Mouse (Mus musculus) liver, postnatal 0 days (tissue): ENCODE measurements around the gene Fto. TPM values are rescaled to one million over a fixed set of nuclear protein-coding genes. Genes with fewer than 3 reads are reported as not detected.

ENCODE experiments used
- ATAC-seq: fragments of 200-750 bp; cut with Nextera tagmentation; 2 replicates; pipeline ENCODE4 v1.8.0; 2017; ENCODE audit warnings: mild to moderate bottlenecking, moderate library complexity
- DNase-seq: peaks from one replicate; pipeline ENCODE4 v3.0.0-alpha.2; 2016
- H3K27ac ChIP-seq: fragments of 300-500 bp; sonication (generic); 2 replicates; pipeline ENCODE4 v1.5.1; 2014; ENCODE audit warnings: antibody characterized with exemption, moderate library complexity, mild to moderate bottlenecking, low read depth
- H3K27me3 ChIP-seq: fragments of 300-500 bp; sonication (generic); 2 replicates; pipeline ENCODE4 v1.6.1; 2014; ENCODE audit warnings: low read length, control low read depth, mixed read lengths; ENCODE audit not compliant: insufficient read depth
- H3K36me3 ChIP-seq: fragments of 300-500 bp; sonication (generic); replicated peaks from 2 replicates; pipeline ENCODE4 v1.6.1; 2014; ENCODE audit warnings: mild to moderate bottlenecking, control low read depth, low read length, moderate library complexity, mixed read lengths; ENCODE audit not compliant: insufficient read depth
- H3K4me1 ChIP-seq: fragments of 300-500 bp; sonication (generic); 2 replicates; pipeline ENCODE4 v1.6.1; 2014; ENCODE audit warnings: antibody characterized with exemption, mild to moderate bottlenecking, control low read depth; ENCODE audit not compliant: insufficient read depth
- H3K4me2 ChIP-seq: fragments of 300-500 bp; sonication (generic); 2 replicates; pipeline ENCODE4 v1.6.1; 2014; ENCODE audit warnings: low read depth, mild to moderate bottlenecking, low read length, moderate library complexity, mixed read lengths
- H3K4me3 ChIP-seq: fragments of 300-500 bp; sonication (generic); 2 replicates; pipeline ENCODE4 v1.5.1; 2014; ENCODE audit warnings: low read depth, low read length
- H3K9ac ChIP-seq: fragments of 300-500 bp; sonication (generic); replicated peaks from 2 replicates; pipeline ENCODE4 v1.6.1; 2014; ENCODE audit warnings: mild to moderate bottlenecking, moderate library complexity
- H3K9me3 ChIP-seq: fragments of 300-500 bp; sonication (generic); 2 replicates; pipeline ENCODE4 v1.6.1; 2016; ENCODE audit warnings: mild to moderate bottlenecking, control low read depth, low read length, mixed read lengths
- CTCF ChIP-seq: sonication (generic); IDR thresholded peaks from 2 replicates; pipeline ENCODE4 v1.5.1; 2016; ENCODE audit warnings: antibody characterized with exemption, low read depth
- EP300 ChIP-seq: IDR thresholded peaks from 2 replicates; pipeline ENCODE4 v1.6.1; 2016; ENCODE audit warnings: antibody characterized with exemption, low read depth, mild to moderate bottlenecking
- WGBS: fragments of 180-500 bp; shearing (Covaris S2); extraction: QIAGEN DNeasy Blood & Tissue Kit; methylation state at CpG from one replicate; pipeline ENCODE4 v1.1.7; 2014; ENCODE audit not compliant: insufficient replicate concordance; 5-methylcytosine and 5-hydroxymethylcytosine counted together
- polyA plus RNA-seq: library from polyadenylated mRNA; unstranded; fragments of >200 nt; fragmentation: Nextera tagmentation; extraction: Ambion mirVana; gene quantifications from 2 replicates; pipeline ENCODE4 v1.2.1, GENCODE M21; 2015

Fto gene
- polyA plus RNA-seq, 1 experiment from 2014 or later: 10.8 TPM

DNA sequence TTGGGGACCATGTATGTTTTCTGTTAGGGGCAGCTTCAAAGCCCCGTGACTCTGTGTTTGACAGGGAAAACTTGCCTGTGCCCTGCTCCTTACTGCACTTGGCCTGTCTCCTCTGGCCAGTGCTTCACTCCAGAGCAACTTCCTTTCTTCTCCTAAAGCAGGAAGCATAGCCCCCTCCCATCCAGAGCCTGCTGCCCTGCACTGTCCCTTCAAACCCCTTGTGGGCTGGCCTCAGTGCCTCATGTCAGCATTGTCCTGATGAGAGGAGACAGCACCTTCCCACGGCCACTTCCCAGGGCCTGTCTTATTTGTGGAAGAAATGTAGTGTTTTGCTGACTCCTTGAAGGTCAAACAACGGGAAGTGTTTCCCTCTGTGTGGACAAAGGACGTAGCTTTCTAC is 195.0 kb downstream of the Fto start:
- no peak overlapping the region for H3K9ac ChIP-seq
- DNase-seq (no peak), ATAC-seq (no peak)
- TF ChIP-seq CTCF: no peak
- H3K27ac ChIP-seq: no peak overlapping the region
- no peak overlapping the region for H3K4me2 ChIP-seq
- no peaks in the 10 kb centered on the region; the same call in 1 of the 2 replicates for H3K36me3 ChIP-seq
- no peak overlapping the region for H3K4me3 ChIP-seq
- WGBS: 60% methylated on average over 4 of the region's 4 CpGs
- no peaks in the 10 kb centered on the region for H3K9me3 ChIP-seq
- no peaks in the 10 kb centered on the region for H3K27me3 ChIP-seq
- H3K4me1 ChIP-seq: peaks cover 6% of the 10 kb centered on the region

DNA sequence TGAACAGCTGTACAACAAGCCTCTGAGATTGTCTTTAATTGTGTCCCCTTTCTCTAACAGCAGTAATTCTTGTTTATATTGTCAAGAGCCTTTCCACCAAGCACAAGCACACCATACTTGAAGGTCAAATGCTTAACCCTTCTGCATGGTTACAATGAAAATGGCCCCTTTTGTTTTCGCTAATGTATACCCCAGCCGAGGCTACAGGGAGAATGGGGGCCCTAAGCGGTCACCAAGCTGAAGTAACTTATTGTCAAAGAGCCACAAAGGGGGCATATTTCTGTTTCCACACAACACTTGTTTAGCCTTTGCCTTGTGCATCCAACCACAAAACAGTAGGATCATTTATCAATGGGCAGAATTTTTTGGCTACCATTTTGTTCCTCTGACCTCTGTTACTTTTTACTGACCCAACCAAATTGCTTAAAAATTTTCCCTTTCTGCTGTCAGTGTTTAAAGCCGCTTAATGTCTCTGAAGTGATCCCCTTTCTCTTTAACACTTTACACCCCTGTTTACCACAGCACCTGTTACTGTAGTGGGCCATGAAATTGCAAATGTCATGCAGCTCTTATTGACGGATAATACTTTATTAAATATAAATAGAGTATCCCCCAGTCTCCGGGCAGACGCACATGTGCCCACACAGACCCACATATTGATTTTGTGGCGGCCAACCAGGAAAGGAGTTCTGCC is 196.0 kb downstream of the Fto start:
- Histone ChIP-seq H3K9me3 (no peaks in the 10 kb centered on the region), H3K9ac (no peak overlapping the region), H3K4me3 (no peak overlapping the region), H3K27me3 (no peaks in the 10 kb centered on the region), H3K4me2 (no peak overlapping the region), H3K4me1 (peaks cover 6% of the 10 kb centered on the region), H3K36me3 (no peaks in the 10 kb centered on the region; the same call in 1 of the 2 replicates), H3K27ac (no peak overlapping the region)
- no peak for TF ChIP-seq CTCF
- no peak for DNase-seq
- ATAC-seq: no peak
- 82% methylated on average over 8 of the region's 8 CpGs for WGBS

DNA sequence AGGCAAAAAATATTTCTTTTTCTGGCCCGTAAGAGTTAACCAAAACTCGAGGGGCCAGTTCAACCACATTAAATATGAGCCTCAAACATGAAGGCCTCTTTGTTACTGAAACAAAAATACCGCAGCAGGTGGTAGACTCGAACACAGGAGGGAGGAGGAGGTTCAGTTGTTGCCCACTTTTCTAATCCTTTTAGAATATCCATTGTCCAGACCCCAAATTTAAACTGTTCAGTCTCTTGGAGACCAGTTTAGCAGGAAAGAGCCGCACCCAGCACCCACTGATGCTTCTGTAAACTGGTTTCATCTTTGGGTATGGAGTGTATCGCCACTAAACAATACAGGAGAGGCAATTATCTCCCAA is 196.6 kb downstream of the Fto start:
- Histone ChIP-seq H3K4me2 (no peak overlapping the region), H3K4me3 (no peak overlapping the region), H3K36me3 (no peaks in the 10 kb centered on the region; the same call in 1 of the 2 replicates), H3K9me3 (no peaks in the 10 kb centered on the region), H3K27me3 (no peaks in the 10 kb centered on the region), H3K9ac (no peak overlapping the region), H3K4me1 (peaks cover 6% of the 10 kb centered on the region), H3K27ac (no peak overlapping the region)
- ATAC-seq (no peak), DNase-seq (no peak)
- 77% methylated on average over 6 of the region's 6 CpGs for WGBS
- TF ChIP-seq EP300 (no peak), CTCF (no peak)

- H3K4me2 ChIP-seq: no peak overlapping the region
- peaks cover 6% of the 10 kb centered on the region for H3K4me1 ChIP-seq
- no peaks in the 10 kb centered on the region for H3K9me3 ChIP-seq
- 49% methylated on average over 5 of the region's 5 CpGs for WGBS
- H3K9ac ChIP-seq: no peak overlapping the region
- DNase-seq (no peak), ATAC-seq (no peak)
- no peak overlapping the region for H3K4me3 ChIP-seq
- no peak for TF ChIP-seq EP300
- no peak for TF ChIP-seq CTCF
- no peak overlapping the region for H3K27ac ChIP-seq
- no peaks in the 10 kb centered on the region for H3K27me3 ChIP-seq
- H3K36me3 ChIP-seq: no peaks in the 10 kb centered on the region; the same call in 1 of the 2 replicates
Measured at GRCm38 (mm10) chr8:91510716-91511115, 197.4 kb downstream of the Fto start.

DNA sequence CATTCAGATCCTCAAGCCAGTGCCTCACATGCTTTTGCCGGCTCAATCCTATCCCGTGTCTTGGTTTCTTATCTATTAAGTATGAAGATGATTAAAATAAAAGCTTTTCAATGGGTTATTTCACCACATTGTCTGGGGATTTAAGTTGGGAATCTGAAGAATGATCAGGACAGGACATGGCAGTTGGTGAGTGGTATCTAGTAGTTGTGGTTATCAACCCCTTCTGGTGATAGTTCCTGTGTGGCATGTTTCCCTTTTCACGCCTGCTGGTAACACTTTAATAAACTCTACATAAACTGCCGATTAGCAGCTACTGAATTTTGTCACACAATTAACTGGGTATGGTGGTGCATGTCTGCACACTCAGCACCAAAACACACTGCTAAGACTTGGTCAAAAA is 198.6 kb downstream of the Fto start:
- no peak for TF ChIP-seq CTCF
- no peak for TF ChIP-seq EP300
- 46% methylated on average over 4 of the region's 4 CpGs for WGBS
- Histone ChIP-seq H3K4me2 (no peak overlapping the region), H3K36me3 (no peaks in the 10 kb centered on the region; the same call in 1 of the 2 replicates), H3K9ac (no peak overlapping the region), H3K4me3 (no peak overlapping the region), H3K9me3 (no peaks in the 10 kb centered on the region), H3K4me1 (peaks cover 6% of the 10 kb centered on the region; the same call in 1 of the 2 replicates), H3K27me3 (no peaks in the 10 kb centered on the region), H3K27ac (no peak overlapping the region)
- no peak for DNase-seq
- no peak for ATAC-seq

GRCm38 (mm10) chr8:91514752-91515478 is 201.6 kb downstream of the Fto start:
- H3K27ac ChIP-seq: no peak overlapping the region
- no peaks in the 10 kb centered on the region; the same call in 1 of the 2 replicates for H3K36me3 ChIP-seq
- DNase-seq (no peak), ATAC-seq (no peak)
- WGBS: 83% methylated on average over 16 of the region's 16 CpGs
- no peak overlapping the region for H3K4me2 ChIP-seq
- no peak overlapping the region for H3K9ac ChIP-seq
- H3K4me1 ChIP-seq: peaks cover 6% of the 10 kb centered on the region; the same call in 1 of the 2 replicates
- H3K9me3 ChIP-seq: no peaks in the 10 kb centered on the region
- TF ChIP-seq EP300 (no peak), CTCF (no peak)
- no peak overlapping the region for H3K4me3 ChIP-seq
- no peaks in the 10 kb centered on the region for H3K27me3 ChIP-seq
